Mouse (Mus musculus): ENCODE measurements around the gene Rgl3. TPM values are rescaled to one million over a fixed set of nuclear protein-coding genes. Genes with fewer than 3 reads are reported as not detected.

Gene Rgl3
- total and polyA plus RNA-seq, 3 experiments = not detected

DNA sequence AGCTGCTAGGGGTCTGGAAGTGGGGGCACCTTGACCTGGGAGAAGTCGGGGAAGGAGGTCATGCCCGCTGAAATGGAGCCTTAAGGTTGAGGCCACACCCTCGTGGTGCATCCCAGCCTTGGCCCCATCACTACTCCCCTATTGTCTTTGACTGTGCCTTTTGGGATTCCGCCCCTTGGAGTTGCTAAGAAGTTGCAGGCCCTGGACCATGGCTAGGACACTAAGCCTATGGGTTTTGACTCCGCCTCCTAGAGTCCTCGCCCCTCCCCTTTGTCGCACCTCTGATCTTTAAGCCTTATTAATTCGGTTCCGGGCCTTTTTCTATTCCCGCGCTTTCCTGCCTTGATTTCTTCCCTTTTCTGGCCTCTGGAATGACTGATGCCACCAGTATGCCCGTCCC, 45.6 kb downstream of the Rgl3 start:
- Histone ChIP-seq H3K36me3 (replicated peaks in 1 of 2; ENCODE audit: control insufficient read depth in 1 of 2, insufficient read depth in 1 of 2, low read length in 1 of 2) (no peaks in the 10 kb centered on the region), H3K27ac (ENCODE audit: insufficient read depth, low read depth) (no peak overlapping the region), H3K4me1 (ENCODE audit: control insufficient read depth in 1 of 2, insufficient read depth in 2 of 2) (peaks cover 0 to 5% of the 10 kb centered on the region in 2 experiments; a peak in 1 of 4 replicates), H3K9me3 (replicated peaks; ENCODE audit: low read length) (peaks cover 7% of the 10 kb centered on the region), H3K27me3 (replicated peaks) (peaks cover 59% of the 10 kb centered on the region), H3K79me2 (replicated peaks; ENCODE audit: control insufficient read depth, extremely low read depth, insufficient read depth, poor library complexity, severe bottlenecking) (no peaks in the 10 kb centered on the region), H3K4me3 (replicated peaks in 1 of 3; ENCODE audit: low read depth in 2 of 3, low read length in 2 of 3, poor library complexity in 1 of 3) (no peak overlapping the region), H3K4me2 (ENCODE audit: insufficient read depth, low read depth, poor library complexity, severe bottlenecking) (no peak overlapping the region), H3K9ac (ENCODE audit: insufficient read depth, low read depth) (no peak overlapping the region)
- no peak for DNase-seq (ENCODE audit: extremely low read depth)
- no peak for TF ChIP-seq RAD21 (IDR thresholded peaks at IDR 0.05; ENCODE audit: low read depth, low read length)
- TF ChIP-seq SIN3A (IDR thresholded peaks at IDR 0.05; ENCODE audit: low read length) = no peak
- no peak for TF ChIP-seq SMC3 (IDR thresholded peaks at IDR 0.05; ENCODE audit: low read depth, low read length)
- no peak for TF ChIP-seq IRF4 (IDR thresholded peaks at IDR 0.05; ENCODE audit: low read depth, low read length)
- no peak for TF ChIP-seq UBTF (IDR thresholded peaks at IDR 0.05; ENCODE audit: low read depth, low read length)
- no peak for TF ChIP-seq PAX5 (IDR thresholded peaks at IDR 0.05; ENCODE audit: low read length)
- no peak for TF ChIP-seq TBP (conservative IDR thresholded peaks at IDR 0.05; ENCODE audit: low read depth, low read length)
- TF ChIP-seq MYC (IDR thresholded peaks at IDR 0.05; ENCODE audit: low read depth, low read length) = no peak
- TF ChIP-seq USF2 (conservative IDR thresholded peaks at IDR 0.05; ENCODE audit: low read depth, low read length) = no peak
- in situ Hi-C loops (cut with MboI; ENCODE audit: low pct_ligation_motif_present, low pct_unique_long_range_greater_than_20kb, low sequenced_read_pairs) = no loop called here
- dilution Hi-C loops (cut with MboI; ENCODE audit: extremely low pct_ligation_motif_present, extremely low pct_unique_long_range_greater_than_20kb, low sequenced_read_pairs) = no loop called here

DNA sequence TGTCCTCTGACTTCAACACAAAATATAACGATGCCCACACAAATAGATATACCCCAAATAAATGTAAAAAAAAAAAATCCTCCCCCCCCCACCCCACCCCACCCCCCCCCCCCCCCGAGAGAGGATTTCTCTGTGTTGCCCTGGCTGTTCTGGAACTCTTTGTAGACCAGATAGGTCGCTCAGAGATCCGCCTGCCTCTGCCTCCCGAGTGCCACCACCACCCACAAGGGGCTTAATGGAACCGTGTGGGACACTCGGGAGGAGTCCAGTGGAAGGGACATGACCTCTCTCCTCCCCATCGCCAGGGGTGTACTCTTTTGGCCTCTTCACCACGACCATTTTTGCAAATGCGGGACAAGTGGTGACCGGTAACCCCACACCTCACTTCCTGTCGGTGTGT, 46.2 kb downstream of the Rgl3 start:
- peaks cover 0 to 5% of the 10 kb centered on the region in 2 experiments; a peak in 1 of 4 replicates for H3K4me1 ChIP-seq (ENCODE audit: control insufficient read depth in 1 of 2, insufficient read depth in 2 of 2)
- peaks cover 58% of the 10 kb centered on the region for H3K27me3 ChIP-seq (replicated peaks)
- TF ChIP-seq ZKSCAN1 (IDR thresholded peaks at IDR 0.05; ENCODE audit: borderline replicate concordance, low read depth, low read length) (no peak), PAX5 (IDR thresholded peaks at IDR 0.05; ENCODE audit: low read length) (no peak)
- dilution Hi-C loops (cut with MboI; ENCODE audit: extremely low pct_ligation_motif_present, extremely low pct_unique_long_range_greater_than_20kb, low sequenced_read_pairs) = no loop called here
- DNase-seq (ENCODE audit: extremely low read depth) = no peak
- H3K27ac ChIP-seq (ENCODE audit: insufficient read depth, low read depth) = no peak overlapping the region
- no peaks in the 10 kb centered on the region for H3K36me3 ChIP-seq (replicated peaks in 1 of 2; ENCODE audit: control insufficient read depth in 1 of 2, insufficient read depth in 1 of 2, low read length in 1 of 2)
- in situ Hi-C loops (cut with MboI; ENCODE audit: low pct_ligation_motif_present, low pct_unique_long_range_greater_than_20kb, low sequenced_read_pairs) = no loop called here
- no peak overlapping the region for H3K9ac ChIP-seq (ENCODE audit: insufficient read depth, low read depth)
- H3K4me2 ChIP-seq (ENCODE audit: insufficient read depth, low read depth, poor library complexity, severe bottlenecking) = no peak overlapping the region
- peaks cover 7% of the 10 kb centered on the region for H3K9me3 ChIP-seq (replicated peaks; ENCODE audit: low read length)
- no peak overlapping the region for H3K4me3 ChIP-seq (replicated peaks in 1 of 3; ENCODE audit: low read depth in 2 of 3, low read length in 2 of 3, poor library complexity in 1 of 3)
- no peaks in the 10 kb centered on the region for H3K79me2 ChIP-seq (replicated peaks; ENCODE audit: control insufficient read depth, extremely low read depth, insufficient read depth, poor library complexity, severe bottlenecking)

DNA sequence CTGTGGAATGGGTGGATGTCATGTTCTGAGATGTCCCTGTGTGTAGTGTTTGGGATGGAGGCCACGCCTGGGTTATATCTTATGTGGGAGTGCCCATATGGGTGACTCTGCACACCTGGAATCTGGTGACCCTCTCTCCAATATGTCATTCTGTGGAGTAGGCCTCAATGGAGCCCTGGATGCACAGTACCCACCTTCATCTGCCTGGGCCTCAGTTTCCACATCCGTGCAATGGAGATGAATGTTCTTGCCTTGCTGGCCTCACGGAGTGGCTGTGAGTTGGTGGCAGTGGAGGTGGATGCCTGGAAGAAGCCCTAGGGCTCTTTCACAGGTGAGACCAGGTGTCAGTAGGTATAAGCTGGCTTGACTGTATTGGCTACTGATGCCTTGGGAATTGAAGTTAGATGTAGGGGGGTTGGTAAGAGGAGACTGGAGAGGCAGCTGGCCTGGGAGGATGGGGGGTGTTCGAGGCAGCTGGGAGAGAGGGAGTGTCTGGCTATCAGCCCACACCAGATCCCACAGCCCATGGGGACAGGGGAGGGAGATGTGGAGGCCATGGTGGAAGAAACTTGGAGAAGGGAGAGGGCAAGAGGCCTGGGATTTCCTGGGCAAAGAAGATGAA, 50.9 kb downstream of the Rgl3 start:
- in situ Hi-C loops (cut with MboI; ENCODE audit: low pct_ligation_motif_present, low pct_unique_long_range_greater_than_20kb, low sequenced_read_pairs) (no loop called here), dilution Hi-C loops (cut with MboI; ENCODE audit: extremely low pct_ligation_motif_present, extremely low pct_unique_long_range_greater_than_20kb, low sequenced_read_pairs) (no loop called here)
- Histone ChIP-seq H3K36me3 (replicated peaks in 1 of 2; ENCODE audit: control insufficient read depth in 1 of 2, insufficient read depth in 1 of 2, low read length in 1 of 2) (no peaks in the 10 kb centered on the region), H3K9ac (ENCODE audit: insufficient read depth, low read depth) (no peak overlapping the region), H3K4me3 (replicated peaks in 1 of 3; ENCODE audit: low read depth in 2 of 3, low read length in 2 of 3, poor library complexity in 1 of 3) (no peak overlapping the region), H3K4me2 (ENCODE audit: insufficient read depth, low read depth, poor library complexity, severe bottlenecking) (no peak overlapping the region), H3K79me2 (replicated peaks; ENCODE audit: control insufficient read depth, extremely low read depth, insufficient read depth, poor library complexity, severe bottlenecking) (no peaks in the 10 kb centered on the region), H3K4me1 (ENCODE audit: control insufficient read depth in 1 of 2, insufficient read depth in 2 of 2) (no peaks in the 10 kb centered on the region), H3K9me3 (replicated peaks; ENCODE audit: low read length) (peaks cover 4% of the 10 kb centered on the region), H3K27ac (ENCODE audit: insufficient read depth, low read depth) (no peak overlapping the region), H3K27me3 (replicated peaks) (peaks cover 59% of the 10 kb centered on the region)
- TF ChIP-seq ZNF384 (IDR thresholded peaks at IDR 0.05; ENCODE audit: low read depth, low read length) (no peak), CHD1 (IDR thresholded peaks at IDR 0.05; ENCODE audit: low read depth, low read length) (no peak), ETS1 (conservative IDR thresholded peaks at IDR 0.05; ENCODE audit: low read depth, low read length) (no peak), CTCF (conservative IDR thresholded peaks at IDR 0.05 in 1 of 2, IDR thresholded peaks at IDR 0.05 in 1 of 2; ENCODE audit: low read depth in 2 of 2, low read length in 2 of 2) (no peak), E2F4 (IDR thresholded peaks at IDR 0.05; ENCODE audit: insufficient replicate concordance, low read depth, low read length) (no peak), TBP (conservative IDR thresholded peaks at IDR 0.05; ENCODE audit: low read depth, low read length) (no peak), PAX5 (IDR thresholded peaks at IDR 0.05; ENCODE audit: low read length) (no peak), HCFC1 (IDR thresholded peaks at IDR 0.05; ENCODE audit: low read depth, low read length) (no peak), USF2 (conservative IDR thresholded peaks at IDR 0.05; ENCODE audit: low read depth, low read length) (no peak), RAD21 (IDR thresholded peaks at IDR 0.05; ENCODE audit: low read depth, low read length) (no peak), IRF4 (IDR thresholded peaks at IDR 0.05; ENCODE audit: low read depth, low read length) (no peak), CHD2 (IDR thresholded peaks at IDR 0.05; ENCODE audit: low read length) (no peak), JUN (IDR thresholded peaks at IDR 0.05; ENCODE audit: insufficient read depth, low read depth, low read length) (no peak), NELFE (IDR thresholded peaks at IDR 0.05; ENCODE audit: low read depth, low read length) (no peak), ZKSCAN1 (IDR thresholded peaks at IDR 0.05; ENCODE audit: borderline replicate concordance, low read depth, low read length) (no peak), MXI1 (IDR thresholded peaks at IDR 0.05; ENCODE audit: low read depth, low read length) (no peak), SIN3A (IDR thresholded peaks at IDR 0.05; ENCODE audit: low read length) (no peak), USF1 (IDR thresholded peaks at IDR 0.05; ENCODE audit: low read depth, low read length) (no peak), MEF2A (IDR thresholded peaks at IDR 0.05; ENCODE audit: borderline replicate concordance, low read depth, low read length) (no peak)
- no peak for DNase-seq (ENCODE audit: extremely low read depth)
